Mouse (Mus musculus) CH12.LX (cell line): ENCODE results near the gene Fkbp4.

Source experiments
- CTCF ChIP-seq, 2 experiments: IDR thresholded peaks in 1 of 2; conservative IDR thresholded peaks in 1 of 2; 2 replicates each; pipeline ENCODE4 v1.5.1; 2011 to 2012; ENCODE audit warnings: low read depth in 2 of 2, low read length in 2 of 2, improper control_type of control experiment in 1 of 2, inconsistent platforms in 1 of 2, mild to moderate bottlenecking in 1 of 2, moderate library complexity in 1 of 2
- E2F4 ChIP-seq: IDR thresholded peaks from 2 replicates; pipeline ENCODE4 v1.6.1; 2011; ENCODE audit warnings: low read depth, low read length, improper control_type of control experiment; ENCODE audit not compliant: insufficient replicate concordance
- EP300 ChIP-seq: IDR thresholded peaks from 2 replicates; pipeline ENCODE4 v1.6.1; 2011; ENCODE audit warnings: low read length, improper control_type of control experiment
- MAX ChIP-seq: IDR thresholded peaks from 2 replicates; pipeline ENCODE4 v1.6.1; 2011; ENCODE audit warnings: low read length, improper control_type of control experiment
- MEF2A ChIP-seq: IDR thresholded peaks from 2 replicates; pipeline ENCODE4 v1.6.1; 2014; ENCODE audit warnings: low read depth, mild to moderate bottlenecking, inconsistent platforms, low read length, improper control_type of control experiment, borderline replicate concordance
- NELFE ChIP-seq: IDR thresholded peaks from 2 replicates; pipeline ENCODE4 v1.6.1; 2011; ENCODE audit warnings: low read depth, low read length, improper control_type of control experiment
- POLR2A ChIP-seq: IDR thresholded peaks from 2 replicates; pipeline ENCODE4 v1.6.1; 2011; ENCODE audit warnings: low read depth, mild to moderate bottlenecking, improper control_type of control experiment, low read length
- RAD21 ChIP-seq: IDR thresholded peaks from 2 replicates; pipeline ENCODE4 v1.6.1; 2011; ENCODE audit warnings: low read depth, mild to moderate bottlenecking, low read length, improper control_type of control experiment, moderate library complexity
- RCOR1 ChIP-seq: conservative IDR thresholded peaks from 2 replicates; pipeline ENCODE4 v1.6.1; 2012; ENCODE audit warnings: low read depth, mild to moderate bottlenecking, inconsistent platforms, low read length, improper control_type of control experiment
- SIN3A ChIP-seq: IDR thresholded peaks from 2 replicates; pipeline ENCODE4 v1.6.1; 2012; ENCODE audit warnings: low read length, improper control_type of control experiment, inconsistent platforms
- SMC3 ChIP-seq: IDR thresholded peaks from 2 replicates; pipeline ENCODE4 v1.6.1; 2011; ENCODE audit warnings: low read depth, low read length, improper control_type of control experiment
- TCF12 ChIP-seq: IDR thresholded peaks from 2 replicates; pipeline ENCODE4 v1.6.1; 2014; ENCODE audit warnings: low read depth, mild to moderate bottlenecking, inconsistent platforms, low read length, improper control_type of control experiment
- ZC3H11A ChIP-seq: IDR thresholded peaks from 2 replicates; pipeline ENCODE4 v1.6.1; 2012; ENCODE audit warnings: low read depth, mild to moderate bottlenecking, inconsistent platforms, low read length, improper control_type of control experiment

DNA sequence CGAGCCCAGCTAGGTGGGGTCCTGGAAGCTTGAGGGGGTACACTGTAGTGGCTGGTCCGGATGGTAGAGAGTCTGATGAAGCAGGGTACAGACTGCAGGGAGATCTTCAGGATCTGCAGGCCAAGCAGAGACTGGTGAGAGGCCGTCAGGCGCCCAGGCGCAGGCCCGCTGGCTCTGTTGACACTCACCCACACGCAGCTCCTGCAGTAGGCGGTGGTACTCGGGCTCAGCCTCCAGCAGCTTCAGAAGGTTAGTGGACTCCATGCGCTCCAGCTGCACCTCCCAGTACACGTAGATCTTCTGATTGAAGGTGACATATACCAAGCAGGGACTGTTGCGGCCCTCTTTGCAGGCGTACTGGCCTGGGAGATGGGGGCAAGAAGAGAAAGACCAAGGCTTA is 28.2 kb downstream of the Fkbp4 start:
- TF ChIP-seq RCOR1: no peak
- no peak for TF ChIP-seq E2F4
- TF ChIP-seq POLR2A: no peak
- TF ChIP-seq MEF2A: no peak
- TF ChIP-seq EP300: no peak
- no peak for TF ChIP-seq CTCF (conservative IDR thresholded peaks at IDR 0.05 in 1 of 2, IDR thresholded peaks at IDR 0.05 in 1 of 2; ENCODE audit: low read depth in 2 of 2, low read length in 2 of 2)
- no peak for TF ChIP-seq SIN3A
- TF ChIP-seq ZC3H11A: no peak
- TF ChIP-seq TCF12: no peak
- no peak for TF ChIP-seq NELFE
- no peak for TF ChIP-seq MAX
- TF ChIP-seq RAD21: no peak
- no peak for TF ChIP-seq SMC3
